ENCODE assay signal across 7 mouse cellular contexts in the genomic region with DNA sequence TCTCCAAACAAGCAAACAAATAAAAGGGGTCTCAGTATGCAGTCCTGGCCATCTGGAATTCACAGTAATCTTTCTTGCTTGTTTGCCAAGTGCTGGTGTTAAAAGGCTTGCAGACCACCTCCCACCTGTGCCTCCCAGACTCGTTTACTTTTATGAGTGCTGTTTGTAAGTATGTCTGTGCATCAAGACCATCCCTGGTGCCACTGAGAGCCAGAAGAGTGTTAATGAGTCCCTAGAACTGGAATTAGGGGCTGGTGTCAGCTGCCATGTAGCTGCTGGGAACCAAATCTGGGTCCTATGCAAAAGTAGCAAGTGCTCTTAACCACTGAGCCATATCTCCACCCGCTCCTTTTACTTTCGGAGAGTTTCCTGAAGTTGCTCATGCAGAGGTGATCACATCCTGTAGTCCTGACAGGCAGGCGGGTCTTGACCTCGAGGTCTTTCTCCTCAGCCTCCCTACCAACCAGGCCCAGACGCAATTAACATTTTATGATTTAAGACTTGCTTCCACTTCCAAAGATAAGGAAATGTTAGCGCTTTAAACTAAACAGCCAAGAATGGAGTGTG. TPM values are rescaled to one million over a fixed set of nuclear protein-coding genes. Genes with fewer than 3 reads are reported as not detected.
DNase-seq lines count a peak whose midpoint lies in the region; ATAC-seq lines count a peak whose summit lies in the region.

No protein-coding gene starts in this region.

- 14% methylated on average over 7 of the region's 7 CpGs for WGBS in forebrain, embryonic 10.5 days
- WGBS in limb, embryonic 11.5 days: 6% methylated on average over 7 of the region's 7 CpGs

- peaks cover 68% of the 10 kb centered on the region for H3K36me3 ChIP-seq in forebrain, embryonic 10.5 days (replicated peaks)
- peaks cover 26% of the 10 kb centered on the region for H3K36me3 ChIP-seq in limb, embryonic 11.5 days (ENCODE audit: control insufficient read depth, insufficient read depth, low read length)
- H3K36me3 ChIP-seq in splenic B cell, adult 2 months (ENCODE audit: control insufficient read depth, insufficient read depth, low read length, poor library complexity, severe bottlenecking): peaks cover 6% of the 10 kb centered on the region; the same call in 1 of the 2 replicates

- no peaks in the 10 kb centered on the region for H3K27me3 ChIP-seq in forebrain, embryonic 10.5 days (ENCODE audit: poor library complexity, severe bottlenecking)
- no peaks in the 10 kb centered on the region for H3K27me3 ChIP-seq in limb, embryonic 11.5 days (ENCODE audit: control insufficient read depth, insufficient read depth, low read length)
- no peaks in the 10 kb centered on the region for H3K27me3 ChIP-seq in splenic B cell, adult 2 months (ENCODE audit: control insufficient read depth, insufficient read depth, low read length, poor library complexity, severe bottlenecking)

- H3K4me3 ChIP-seq in forebrain, embryonic 10.5 days: peak overlapping the region; percentile 88
- H3K4me3 ChIP-seq in limb, embryonic 11.5 days (ENCODE audit: low read depth, low read length): peak overlapping the region; percentile 91

- no peak for ATAC-seq in limb, embryonic 11.5 days (ENCODE audit: insufficient number of reproducible peaks, low FRiP score, low TSS enrichment, low read depth)

- peak overlapping the region; percentile 88 for H3K27ac ChIP-seq in forebrain, embryonic 10.5 days
- no peak overlapping the region for H3K27ac ChIP-seq in limb, embryonic 11.5 days (replicated peaks; ENCODE audit: low read depth, low read length)

- peak overlapping the region; percentile 81 for H3K4me2 ChIP-seq in limb, embryonic 11.5 days (ENCODE audit: low read depth, severe bottlenecking)

- peak overlapping the region; percentile 62 for H3K9ac ChIP-seq in limb, embryonic 11.5 days (ENCODE audit: low read length)

- no peaks in the 10 kb centered on the region for H3K9me3 ChIP-seq in forebrain, embryonic 10.5 days
- no peaks in the 10 kb centered on the region for H3K9me3 ChIP-seq in limb, embryonic 11.5 days (ENCODE audit: control insufficient read depth, low read length)

- H3K4me1 ChIP-seq in forebrain, embryonic 10.5 days: peaks cover 33% of the 10 kb centered on the region
- H3K4me1 ChIP-seq in limb, embryonic 11.5 days (ENCODE audit: control insufficient read depth, insufficient read depth, low read length): peaks cover 10% of the 10 kb centered on the region; the same call in 1 of the 2 replicates

- peak; percentile 1 for DNase-seq in ovary, postnatal 36 days (ENCODE audit: low spot score)
- no peak for DNase-seq in ovary, postnatal 10 days (ENCODE audit: low spot score)
- no peak for DNase-seq in forebrain, embryonic 10.5 days (ENCODE audit: extremely low spot score, low spot score)
- DNase-seq in limb, embryonic 11.5 days (ENCODE audit: low spot score): no peak
- peak; percentile 52 for DNase-seq in splenic B cell, adult 2 months (ENCODE audit: low read depth, low spot score)
- DNase-seq in spleen, postnatal 14 days (ENCODE audit: low spot score in 2 of 2): no peak
- DNase-seq in urinary bladder, postnatal 10 days (ENCODE audit: low spot score): no peak

RNA-seq across cellular contexts. Expression of a gene that starts 0.8 kb away (rescaled TPM):
- polyA plus RNA-seq in forebrain, embryonic 10.5 days (2016; fragmentation: Nextera tagmentation; extraction: Ambion mirVana): 34.4 and 37.1 TPM in 2 replicates
- 15.2 and 16.9 TPM in 2 replicates for polyA plus RNA-seq in limb, embryonic 11.5 days (2014; fragmentation: Nextera tagmentation; extraction: Ambion mirVana)

RNA-seq across cellular contexts. Expression of a gene that starts 8.6 kb away (rescaled TPM):
- 112 and 118 TPM in 2 replicates for polyA plus RNA-seq in forebrain, embryonic 10.5 days (2016; fragmentation: Nextera tagmentation; extraction: Ambion mirVana)
- polyA plus RNA-seq in limb, embryonic 11.5 days (2014; fragmentation: Nextera tagmentation; extraction: Ambion mirVana): 46.7 and 50.7 TPM in 2 replicates

RNA-seq across cellular contexts. Expression of a gene that starts 8.6 kb away (rescaled TPM):
- 735 and 753 TPM in 2 replicates for polyA plus RNA-seq in forebrain, embryonic 10.5 days (2016; fragmentation: Nextera tagmentation; extraction: Ambion mirVana)
- polyA plus RNA-seq in limb, embryonic 11.5 days (2014; fragmentation: Nextera tagmentation; extraction: Ambion mirVana): 757 and 772 TPM in 2 replicates

RNA-seq across cellular contexts. Expression of a gene that starts 14.2 kb away (rescaled TPM):
- polyA plus RNA-seq in forebrain, embryonic 10.5 days (2016; fragmentation: Nextera tagmentation; extraction: Ambion mirVana): 54.9 and 55.1 TPM in 2 replicates
- polyA plus RNA-seq in limb, embryonic 11.5 days (2014; fragmentation: Nextera tagmentation; extraction: Ambion mirVana): 42.2 and 45.1 TPM in 2 replicates

RNA-seq across cellular contexts. Expression of a gene that starts 14.4 kb away (rescaled TPM):
- polyA plus RNA-seq in forebrain, embryonic 10.5 days (2016; fragmentation: Nextera tagmentation; extraction: Ambion mirVana): 46.0 and 47.3 TPM in 2 replicates
- polyA plus RNA-seq in limb, embryonic 11.5 days (2014; fragmentation: Nextera tagmentation; extraction: Ambion mirVana): 45.0 and 47.8 TPM in 2 replicates

Comparison
In these comparisons a context has a peak if more than half of its experiments do, and no peak if none do; other contexts are left out.
1. DNase-seq: peak in ovary, postnatal 36 days (single experiment) and splenic B cell, adult 2 months (single experiment); none in ovary, postnatal 10 days (single experiment), forebrain, embryonic 10.5 days (single experiment), limb, embryonic 11.5 days (single experiment), spleen, postnatal 14 days (0 of 2) and urinary bladder, postnatal 10 days (single experiment).